ENCODE assay signal across 18 mouse cellular contexts in genomic region chr9:118686166-118686961, GRCm38 (mm10).
DNase-seq lines count a peak whose midpoint lies in the region; ATAC-seq and TF ChIP-seq lines count a peak whose summit lies in the region.
"Had no signal": no experiment of that assay in that cellular context is flagged by ENCODE, and none has a peak within 500 bp of the region (broad histone marks: within the 10 kb centered on the region; RNA-seq: fewer than 3 reads in every experiment).

No protein-coding gene starts in this region.

- H3K27me3 ChIP-seq in liver, embryonic 11.5 days (replicated peaks; ENCODE audit: control insufficient read depth, insufficient read depth, low read length), result 0 out of 2 replicates have a peak, but pooled peaks cover 3% of the 10 kb centered on the region
- H3K27me3 ChIP-seq: hindbrain, embryonic 12.5 days; kidney, embryonic 15.5 days had no signal

- H3K4me3 ChIP-seq in liver, embryonic 11.5 days (ENCODE audit: low read depth, low read length), result no peak overlapping the region
- H3K4me3 ChIP-seq in left cerebral cortex, adult 2 months, result no peak overlapping the region
- H3K4me3 ChIP-seq: hindbrain, embryonic 12.5 days; kidney, embryonic 15.5 days; myocyte had no signal

- intact Hi-C loops in left cerebral cortex, adult 2 months (cut with DNase I), result loop anchor here (5.0 kb wide), 1 partner anchor 186 kb away; no protein-coding TSS in a partner anchor

- H3K9me3 ChIP-seq in liver, embryonic 11.5 days (ENCODE audit: control insufficient read depth, low read length), result no peaks in the 10 kb centered on the region
- H3K9me3 ChIP-seq: hindbrain, embryonic 12.5 days; kidney, embryonic 15.5 days had no signal

- no peaks in the 10 kb centered on the region for H3K36me3 ChIP-seq in liver, embryonic 11.5 days (ENCODE audit: control insufficient read depth, insufficient read depth, low read length)
- H3K36me3 ChIP-seq: hindbrain, embryonic 12.5 days had no signal

- no peak overlapping the region for H3K9ac ChIP-seq in liver, embryonic 11.5 days (ENCODE audit: low read depth, low read length)
- H3K9ac ChIP-seq: forebrain, postnatal 0 days; hindbrain, embryonic 12.5 days; kidney, embryonic 15.5 days had no signal

- no peak overlapping the region for H3K27ac ChIP-seq in liver, embryonic 11.5 days (ENCODE audit: low read depth, low read length)
- H3K27ac ChIP-seq in left cerebral cortex, adult 2 months, result no peak overlapping the region
- H3K27ac ChIP-seq: hindbrain, embryonic 12.5 days; kidney, embryonic 15.5 days had no signal

- peak; percentile 62 for ATAC-seq in liver, embryonic 11.5 days (replicated peaks; ENCODE audit: low FRiP score)
- ATAC-seq in CD4-positive, CD25-positive, alpha-beta regulatory T cell, adult 4 months, result peak; percentile 39
- peak; percentile 66 for ATAC-seq in megakaryocyte-erythroid progenitor cell, adult 5-6 weeks (replicated peaks; ENCODE audit: low FRiP score, low TSS enrichment, poor library complexity, severe bottlenecking)
- ATAC-seq: forebrain, postnatal 0 days had no signal

- no peak for TF ChIP-seq CTCF in left cerebral cortex, adult 2 months (IDR thresholded peaks at IDR 0.05)

- WGBS in liver, embryonic 11.5 days, result 47% methylated on average over 9 of the region's 9 CpGs

- H3K4me1 ChIP-seq in liver, embryonic 11.5 days (replicated peaks; ENCODE audit: control insufficient read depth, insufficient read depth, low read length), result peaks cover 5% of the 10 kb centered on the region

- no peak overlapping the region for H3K4me2 ChIP-seq in liver, embryonic 11.5 days
- H3K4me2 ChIP-seq: hindbrain, embryonic 12.5 days; kidney, embryonic 15.5 days had no signal

- no peak for DNase-seq in liver, embryonic 11.5 days (ENCODE audit: low spot score)
- no peak for DNase-seq in liver
- peak; percentile 6 for DNase-seq in c-Kit-positive CD71-positive TER-119-negative erythroid progenitor cells, embryonic 14.5 days (ENCODE audit: low read depth)
- no peak for DNase-seq in left cerebral cortex, adult 2 months (ENCODE audit: extremely low spot score in 1 of 2, low spot score in 2 of 2)
- no peak for DNase-seq in embryo, embryonic 11 days
- DNase-seq: adrenal gland, postnatal 10 days; cerebellum, adult 11-12 months; cerebellum, postnatal 25 days; forebrain, postnatal 0 days; gastrocnemius, postnatal 14 days; midbrain, embryonic 14.5 days; retina, postnatal 1 day; right cerebral cortex, postnatal 4 days had no signal
